Mouse (Mus musculus): ENCODE results near the gene Pmepa1.

GRCm38 (mm10) chr2:173289928-173290327, 13.6 kb upstream of the Pmepa1 start:
- TF ChIP-seq CTCF (IDR thresholded peaks at IDR 0.05; ENCODE audit: low read depth, low read length): no peak
- no peak for TF ChIP-seq POLR2A (IDR thresholded peaks at IDR 0.05; ENCODE audit: extremely low read depth, insufficient read depth, low read length)

Measured in liver, adult 2 months (tissue).